Mouse (Mus musculus): ENCODE results near the gene Akap10. TPM values are rescaled to one million over a fixed set of nuclear protein-coding genes. Genes with fewer than 3 reads are reported as not detected.

Gene Akap10
- 13.4 and 24.0 TPM in 2 replicates for total RNA-seq (2014; rRNA removed)
- polyA plus RNA-seq (2015; fragmentation: Nextera tagmentation; extraction: Ambion mirVana): 6.4 and 6.6 TPM in 2 replicates

DNA sequence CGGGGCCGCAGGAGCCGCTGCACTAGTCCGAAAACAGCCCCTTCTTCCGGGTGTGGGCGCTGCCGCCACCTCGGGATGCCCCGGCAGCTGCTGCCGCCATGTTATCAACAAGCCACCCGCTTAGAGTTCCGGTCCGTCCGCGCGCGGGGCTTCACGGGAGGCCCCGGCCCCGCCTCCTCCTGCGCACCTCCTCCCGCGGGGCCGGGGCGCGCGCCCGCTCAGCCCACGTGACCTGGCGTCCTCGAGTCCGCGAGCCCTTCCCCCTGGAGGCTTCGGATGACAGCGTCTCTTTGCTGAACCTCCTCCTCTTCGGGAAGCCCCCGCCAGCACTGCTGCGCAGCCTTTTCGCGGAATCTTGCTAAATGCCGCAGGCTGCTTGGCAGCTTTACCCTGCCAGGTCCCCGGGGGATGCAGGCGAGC lies at the start of gene Akap10:
Akap10 (minus strand) TSS at position 155 of the 420 bp plus-strand sequence.
- peak within 1 kb of the TSS; percentile 90 for H3K27ac ChIP-seq
- peak within 1 kb of the TSS; percentile 85 for H3K4me3 ChIP-seq (ENCODE audit: low read length)
- peak within 1 kb of the TSS; percentile 85 for H3K9ac ChIP-seq (replicated peaks; ENCODE audit: low read length)
- no peaks in the 10 kb centered on the region for H3K9me3 ChIP-seq (ENCODE audit: low read length)
- H3K4me1 ChIP-seq (ENCODE audit: insufficient read depth, low read length): peaks cover 5% of the 10 kb centered on the region; the same call in 1 of the 2 replicates
- peak; percentile 94 for ATAC-seq
- H3K4me2 ChIP-seq (ENCODE audit: low read depth, low read length): peak within 1 kb of the TSS; percentile 66
- under 1% methylated on average over 43 of the region's 43 CpGs for WGBS
- peak; percentile 98 for DNase-seq (ENCODE audit: low spot score)
- H3K36me3 ChIP-seq (ENCODE audit: insufficient read depth, low read length): no peaks in the 10 kb centered on the region
- peak; percentile 31; the same call in 1 of the 2 replicates for TF ChIP-seq CTCF (IDR thresholded peaks at IDR 0.05; ENCODE audit: low read depth)
- no peaks in the 10 kb centered on the region for H3K27me3 ChIP-seq (ENCODE audit: insufficient read depth, low read length)

DNA sequence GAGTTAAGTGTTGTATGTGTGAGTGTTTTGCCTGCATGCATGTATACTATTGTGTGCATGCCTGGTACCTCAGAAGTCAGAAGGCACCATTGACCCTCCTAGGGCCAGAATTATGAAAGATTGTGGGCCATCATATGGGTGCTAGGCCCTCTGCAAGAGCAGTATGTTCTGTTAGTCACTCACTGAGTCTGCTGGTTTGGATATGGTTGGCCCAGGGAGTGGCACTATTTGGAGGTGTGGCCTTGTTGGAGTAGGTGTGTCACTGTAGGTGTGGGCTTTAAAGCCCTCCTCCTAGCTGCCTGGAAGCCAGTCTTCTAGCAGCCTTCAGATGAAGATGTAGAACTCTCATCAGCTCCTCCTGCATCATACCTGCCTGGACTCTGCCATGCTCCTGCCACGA lies 45.7 kb upstream of the Akap10 start:
- 78% methylated on average over 1 of the region's 1 CpGs for WGBS
- no peak for TF ChIP-seq CTCF (IDR thresholded peaks at IDR 0.05; ENCODE audit: low read depth)
- no peak overlapping the region for H3K4me2 ChIP-seq (ENCODE audit: low read depth, low read length)
- H3K9ac ChIP-seq (replicated peaks; ENCODE audit: low read length): no peak overlapping the region
- no peak overlapping the region for H3K4me3 ChIP-seq (ENCODE audit: low read length)
- H3K27me3 ChIP-seq (ENCODE audit: insufficient read depth, low read length): no peaks in the 10 kb centered on the region
- ATAC-seq (no peak), DNase-seq (ENCODE audit: low spot score) (no peak)
- no peaks in the 10 kb centered on the region for H3K4me1 ChIP-seq (ENCODE audit: insufficient read depth, low read length)
- no peak overlapping the region for H3K27ac ChIP-seq
- no peaks in the 10 kb centered on the region for H3K9me3 ChIP-seq (ENCODE audit: low read length)
- H3K36me3 ChIP-seq (ENCODE audit: insufficient read depth, low read length): no peaks in the 10 kb centered on the region

DNA sequence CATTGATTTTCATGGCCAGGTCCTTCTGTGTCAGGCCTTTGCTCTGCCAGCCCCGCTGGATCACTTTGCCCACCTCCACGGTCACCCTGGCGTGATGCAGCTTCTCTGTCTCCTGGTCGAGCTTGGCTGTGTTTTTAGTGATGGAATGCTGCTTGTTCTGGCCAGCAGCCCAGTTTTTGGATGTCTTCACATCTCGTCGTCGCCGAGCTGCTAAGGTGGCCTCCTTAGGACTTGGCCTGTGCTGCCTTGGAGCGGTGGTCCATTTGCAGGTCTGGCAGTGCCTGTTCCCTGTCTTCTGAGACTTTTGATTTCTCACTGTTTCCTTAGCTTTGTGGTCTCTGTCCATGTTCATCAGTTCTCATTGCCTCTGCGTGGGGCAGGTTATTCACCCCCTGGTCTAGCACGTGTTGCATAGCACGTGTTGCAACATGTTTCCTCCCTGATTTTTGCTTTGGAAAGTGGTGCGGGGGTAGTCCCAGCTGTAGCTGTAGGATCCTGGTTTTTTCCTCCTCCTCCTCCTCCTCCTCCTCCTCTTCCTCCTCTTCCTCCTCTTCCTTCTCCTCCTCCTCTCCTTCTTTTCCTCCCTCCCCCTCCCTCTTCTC lies 44.2 kb upstream of the Akap10 start:
- TF ChIP-seq CTCF (IDR thresholded peaks at IDR 0.05; ENCODE audit: low read depth): no peak
- Histone ChIP-seq H3K9ac (replicated peaks; ENCODE audit: low read length) (no peak overlapping the region), H3K27ac (no peak overlapping the region), H3K4me1 (ENCODE audit: insufficient read depth, low read length) (no peaks in the 10 kb centered on the region), H3K27me3 (ENCODE audit: insufficient read depth, low read length) (no peaks in the 10 kb centered on the region), H3K4me2 (ENCODE audit: low read depth, low read length) (no peak overlapping the region), H3K4me3 (ENCODE audit: low read length) (no peak overlapping the region), H3K36me3 (ENCODE audit: insufficient read depth, low read length) (no peaks in the 10 kb centered on the region), H3K9me3 (ENCODE audit: low read length) (no peaks in the 10 kb centered on the region)
- WGBS: 53% methylated on average over 13 of the region's 13 CpGs
- DNase-seq (ENCODE audit: low spot score): no peak
- no peak for ATAC-seq

DNA sequence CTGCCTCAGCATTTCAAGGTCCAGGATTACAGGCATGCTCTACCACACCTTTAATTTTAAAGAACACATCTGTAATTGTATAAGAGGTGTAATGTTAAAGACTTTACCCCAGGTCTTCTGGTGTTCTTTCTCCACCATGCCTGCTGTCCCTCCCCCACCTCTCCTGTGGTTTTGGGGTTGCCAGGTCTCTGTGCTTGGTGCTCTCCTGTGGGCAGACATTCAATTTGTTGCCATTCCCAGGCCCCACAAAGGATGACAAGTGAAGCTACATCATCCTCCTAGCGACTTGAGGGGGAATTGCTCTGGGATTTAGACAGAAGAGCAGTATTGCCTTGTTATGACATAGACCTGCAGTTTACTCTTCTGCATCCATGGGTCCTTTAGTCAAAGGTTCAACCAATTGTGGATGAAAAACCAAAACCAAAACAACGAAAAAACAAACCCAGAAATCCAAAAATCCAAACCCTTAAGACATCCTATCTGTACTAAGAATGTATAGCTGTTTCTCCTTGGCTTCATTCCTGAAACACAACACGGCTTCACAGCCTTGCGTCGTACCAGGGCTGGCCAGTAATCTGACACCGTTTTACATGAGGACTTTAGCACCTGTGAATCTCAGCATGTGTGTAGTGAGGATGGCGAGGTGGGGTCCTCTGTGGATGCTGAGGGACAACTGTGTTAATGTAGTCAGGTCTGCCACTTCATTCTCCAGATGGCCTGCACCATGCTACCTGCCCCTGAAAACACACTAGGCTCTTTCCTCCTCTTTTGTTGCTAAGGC lies 41.6 kb upstream of the Akap10 start:
- H3K9me3 ChIP-seq (ENCODE audit: low read length): no peaks in the 10 kb centered on the region
- H3K9ac ChIP-seq (replicated peaks; ENCODE audit: low read length): no peak overlapping the region
- TF ChIP-seq CTCF (IDR thresholded peaks at IDR 0.05; ENCODE audit: low read depth): peak; percentile 12; the same call in 1 of the 2 replicates
- no peak for ATAC-seq
- WGBS: 60% methylated on average over 7 of the region's 7 CpGs
- H3K27me3 ChIP-seq (ENCODE audit: insufficient read depth, low read length): no peaks in the 10 kb centered on the region
- no peaks in the 10 kb centered on the region for H3K36me3 ChIP-seq (ENCODE audit: insufficient read depth, low read length)
- H3K4me3 ChIP-seq (ENCODE audit: low read length): no peak overlapping the region
- H3K4me1 ChIP-seq (ENCODE audit: insufficient read depth, low read length): no peaks in the 10 kb centered on the region
- no peak overlapping the region for H3K4me2 ChIP-seq (ENCODE audit: low read depth, low read length)
- DNase-seq (ENCODE audit: low spot score): no peak
- no peak overlapping the region for H3K27ac ChIP-seq

DNA sequence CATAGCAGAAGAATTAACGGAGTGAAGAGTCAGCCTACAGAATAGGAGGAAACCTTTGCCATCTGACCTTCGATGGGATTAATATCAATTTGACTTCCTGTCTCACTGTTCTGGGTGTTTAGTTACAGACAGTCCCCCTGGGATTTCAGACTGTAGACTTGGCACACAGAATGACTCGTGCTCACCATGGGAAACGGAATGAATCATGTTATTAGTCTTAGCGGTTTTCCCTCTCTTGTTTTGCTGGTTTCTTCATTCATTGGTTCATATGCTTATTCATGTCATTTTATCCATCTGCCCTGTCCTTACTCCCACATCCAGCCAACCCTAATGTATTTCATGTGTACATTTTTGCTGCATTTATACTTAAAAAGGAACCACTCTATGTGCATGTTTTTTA lies 40.8 kb upstream of the Akap10 start:
- 47% methylated on average over 5 of the region's 5 CpGs for WGBS
- no peak overlapping the region for H3K27ac ChIP-seq
- H3K4me1 ChIP-seq (ENCODE audit: insufficient read depth, low read length): no peaks in the 10 kb centered on the region
- no peak overlapping the region for H3K4me3 ChIP-seq (ENCODE audit: low read length)
- H3K27me3 ChIP-seq (ENCODE audit: insufficient read depth, low read length): no peaks in the 10 kb centered on the region
- ATAC-seq: no peak
- H3K9me3 ChIP-seq (ENCODE audit: low read length): no peaks in the 10 kb centered on the region
- H3K36me3 ChIP-seq (ENCODE audit: insufficient read depth, low read length): no peaks in the 10 kb centered on the region
- no peak overlapping the region for H3K4me2 ChIP-seq (ENCODE audit: low read depth, low read length)
- H3K9ac ChIP-seq (replicated peaks; ENCODE audit: low read length): no peak overlapping the region
- TF ChIP-seq CTCF (IDR thresholded peaks at IDR 0.05; ENCODE audit: low read depth): no peak
- peak; percentile 30 for DNase-seq (ENCODE audit: low spot score)

DNA sequence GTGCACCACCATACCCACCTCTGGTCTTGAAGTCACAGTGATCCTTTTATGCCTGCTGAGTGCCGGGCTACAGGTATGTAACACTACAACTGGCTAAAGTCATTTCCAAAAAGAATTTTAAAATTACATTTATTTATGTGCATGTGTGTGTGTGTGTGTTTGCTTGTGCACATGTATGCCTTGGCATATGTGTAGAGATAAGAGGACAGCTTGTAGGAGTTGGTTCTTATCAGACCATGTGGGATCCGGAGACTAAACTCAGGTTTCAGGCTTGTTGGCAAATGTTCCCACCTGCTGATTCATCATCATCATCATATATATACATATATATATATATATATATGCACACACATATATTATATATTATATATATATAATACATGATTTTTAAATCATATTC lies 38.8 kb upstream of the Akap10 start:
- Histone ChIP-seq H3K36me3 (ENCODE audit: insufficient read depth, low read length) (no peaks in the 10 kb centered on the region), H3K27me3 (ENCODE audit: insufficient read depth, low read length) (no peaks in the 10 kb centered on the region), H3K9ac (replicated peaks; ENCODE audit: low read length) (no peak overlapping the region), H3K4me1 (ENCODE audit: insufficient read depth, low read length) (no peaks in the 10 kb centered on the region), H3K4me2 (ENCODE audit: low read depth, low read length) (no peak overlapping the region), H3K9me3 (ENCODE audit: low read length) (no peaks in the 10 kb centered on the region), H3K27ac (no peak overlapping the region), H3K4me3 (ENCODE audit: low read length) (no peak overlapping the region)
- WGBS: 96% methylated on average over 2 of the region's 2 CpGs
- ATAC-seq (no peak), DNase-seq (ENCODE audit: low spot score) (no peak)
- TF ChIP-seq CTCF (IDR thresholded peaks at IDR 0.05; ENCODE audit: low read depth): no peak

DNA sequence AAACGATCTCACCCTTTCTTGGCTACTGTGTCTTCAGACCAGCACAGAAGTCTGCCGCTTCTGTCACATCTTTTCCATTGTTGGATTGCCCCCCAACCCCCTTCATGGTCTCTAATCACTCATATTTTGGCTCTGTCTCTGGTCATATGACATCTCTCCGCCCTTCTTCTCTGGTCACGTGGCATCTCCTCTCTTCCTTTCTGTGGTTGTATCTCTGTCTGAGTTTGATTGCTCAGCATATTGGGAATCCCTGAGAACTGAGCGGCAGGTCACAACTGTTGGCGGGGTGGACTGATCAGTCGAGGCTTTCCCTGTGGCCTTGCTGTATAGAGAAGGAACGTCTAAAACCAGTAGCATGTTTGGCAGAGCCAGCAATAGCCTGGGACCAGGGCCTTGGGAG lies 37.0 kb upstream of the Akap10 start:
- H3K9ac ChIP-seq (replicated peaks; ENCODE audit: low read length): no peak overlapping the region
- DNase-seq (ENCODE audit: low spot score): no peak
- H3K4me3 ChIP-seq (ENCODE audit: low read length): no peak overlapping the region
- TF ChIP-seq CTCF (IDR thresholded peaks at IDR 0.05; ENCODE audit: low read depth): no peak
- WGBS: 84% methylated on average over 8 of the region's 8 CpGs
- no peak overlapping the region for H3K27ac ChIP-seq
- no peaks in the 10 kb centered on the region for H3K4me1 ChIP-seq (ENCODE audit: insufficient read depth, low read length)
- ATAC-seq: no peak
- no peaks in the 10 kb centered on the region for H3K27me3 ChIP-seq (ENCODE audit: insufficient read depth, low read length)
- H3K9me3 ChIP-seq (ENCODE audit: low read length): no peaks in the 10 kb centered on the region
- H3K4me2 ChIP-seq (ENCODE audit: low read depth, low read length): no peak overlapping the region
- H3K36me3 ChIP-seq (ENCODE audit: insufficient read depth, low read length): no peaks in the 10 kb centered on the region

Measured in hindbrain, postnatal 0 days (tissue).